Mouse (Mus musculus) kidney, adult 11 months (tissue): ENCODE data around the gene Reg2.
"Not testable (repeated sequence)": the region's sequence is repeated elsewhere in the genome, so short reads cannot be mapped to it uniquely, and the experiment has no call there.

Experiments used
- DNase-seq: peaks from one replicate; pipeline ENCODE4 v3.0.0; 2022

Gene Reg2

DNA sequence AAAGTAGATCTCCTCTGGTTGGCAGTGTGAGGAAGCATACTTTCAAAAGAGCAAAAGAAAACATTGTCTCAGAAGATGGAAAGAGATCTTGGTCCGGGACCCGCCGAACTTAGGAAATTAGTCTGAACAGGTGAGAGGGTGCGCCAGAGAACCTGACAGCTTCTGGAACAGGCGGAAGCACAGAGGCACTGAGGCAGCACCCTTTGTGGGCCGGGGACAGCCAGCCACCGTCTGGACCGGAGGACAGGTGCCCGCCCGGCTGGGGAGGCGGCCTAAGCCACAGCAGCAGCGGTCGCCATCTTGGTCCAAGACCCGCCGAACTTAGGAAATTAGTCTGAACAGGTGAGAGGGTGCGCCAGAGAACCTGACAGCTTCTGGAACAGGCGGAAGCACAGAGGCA is at the start of gene Reg2:
Reg2 (plus strand) TSS at position 301 of the 400 bp plus-strand sequence.
- DNase-seq = not testable (repeated sequence)

DNA sequence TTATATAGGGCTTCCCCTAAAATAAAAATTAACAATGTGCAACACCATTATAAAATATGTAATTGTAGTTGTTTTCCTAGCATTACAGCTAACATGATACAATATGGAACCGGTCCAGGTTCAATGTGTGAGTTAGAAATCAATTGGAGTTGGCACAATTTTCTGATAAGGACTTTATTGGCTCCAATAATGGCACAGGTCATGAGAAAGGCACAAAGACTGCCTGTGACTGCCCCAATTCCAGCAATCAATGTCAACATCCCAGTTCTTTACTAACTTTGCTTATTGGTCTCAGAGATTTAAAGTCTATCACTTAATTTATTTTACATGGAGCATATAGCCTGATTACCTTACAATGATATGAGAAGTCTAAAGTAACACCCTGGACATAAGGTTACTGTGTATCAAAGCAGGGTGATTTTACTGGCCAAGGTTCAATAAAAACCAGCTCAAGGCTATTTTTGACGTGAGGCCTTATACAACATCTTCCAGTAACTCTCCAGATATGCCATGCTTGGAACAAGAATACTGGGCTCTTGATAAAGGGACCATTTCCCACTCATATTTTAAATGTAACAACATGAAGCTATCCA is 33.4 kb upstream of the Reg2 start:
- no peak for DNase-seq

DNA sequence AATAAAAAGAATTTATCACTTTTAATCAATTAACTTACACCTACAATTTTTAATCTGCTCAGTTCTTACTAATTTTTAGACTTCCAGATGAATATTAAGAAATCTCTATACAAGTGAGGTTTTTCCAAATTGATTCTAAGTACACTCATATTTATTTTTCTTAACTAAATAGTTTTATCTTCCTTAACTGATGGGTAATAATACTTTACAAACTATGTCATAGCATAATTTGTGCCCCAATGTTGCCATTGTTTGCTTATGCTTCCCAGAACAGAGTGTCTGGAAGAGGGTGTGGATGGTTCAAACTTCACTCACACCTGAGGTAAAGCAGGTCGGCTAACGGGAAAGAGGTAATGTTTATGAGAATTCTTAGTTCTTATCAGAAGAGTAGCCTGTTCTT is 25.1 kb upstream of the Reg2 start, which contains the start of gene Reg3b:
Reg3b (plus strand) TSS at position 301 of the 400 bp plus-strand sequence.
- DNase-seq = no peak

DNA sequence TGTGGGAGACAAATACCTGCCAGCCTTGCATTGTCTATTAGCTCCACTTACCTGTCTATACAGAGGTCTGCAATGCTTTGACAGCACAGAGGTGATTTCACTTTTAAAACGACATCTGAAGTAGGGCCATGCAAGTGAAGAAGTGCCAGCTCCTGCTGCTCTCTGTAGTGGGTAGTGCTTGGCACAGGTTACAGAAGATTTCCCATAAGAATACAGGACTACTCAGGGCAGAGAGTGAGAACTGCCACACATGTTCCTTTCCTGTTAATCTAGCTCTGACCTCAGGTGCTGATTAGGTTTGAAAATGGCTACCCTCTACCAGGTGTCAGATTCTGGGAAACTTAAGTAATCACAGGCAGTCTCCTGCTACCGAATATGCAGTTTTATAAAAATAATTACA is 16.7 kb upstream of the Reg2 start, which contains the start of gene Reg3d:
Reg3d (minus strand) TSS at position 101 of the 400 bp plus-strand sequence.
- no peak for DNase-seq

DNA sequence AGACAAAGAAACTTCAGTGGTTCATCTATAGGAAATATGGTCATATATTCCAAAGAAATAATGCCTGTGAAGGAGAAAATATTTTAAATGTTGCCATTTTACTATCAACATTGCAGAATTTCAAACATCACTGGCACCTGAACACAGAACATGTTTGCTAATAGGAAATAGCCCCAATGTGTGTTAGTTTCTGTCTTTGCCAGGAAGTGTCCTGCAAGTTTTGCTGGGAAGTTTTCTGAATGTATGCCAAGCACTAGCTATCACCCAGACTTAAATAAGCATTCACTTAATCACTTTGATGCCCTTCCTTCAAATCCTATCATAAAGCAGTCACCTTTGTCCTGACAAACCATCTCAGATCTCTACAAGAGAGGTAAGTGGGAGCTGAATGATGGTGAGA is 15.0 kb upstream of the Reg2 start, which contains the start of gene Reg3a:
Reg3a (plus strand) TSS at position 301 of the 400 bp plus-strand sequence.
- DNase-seq = no peak

DNA sequence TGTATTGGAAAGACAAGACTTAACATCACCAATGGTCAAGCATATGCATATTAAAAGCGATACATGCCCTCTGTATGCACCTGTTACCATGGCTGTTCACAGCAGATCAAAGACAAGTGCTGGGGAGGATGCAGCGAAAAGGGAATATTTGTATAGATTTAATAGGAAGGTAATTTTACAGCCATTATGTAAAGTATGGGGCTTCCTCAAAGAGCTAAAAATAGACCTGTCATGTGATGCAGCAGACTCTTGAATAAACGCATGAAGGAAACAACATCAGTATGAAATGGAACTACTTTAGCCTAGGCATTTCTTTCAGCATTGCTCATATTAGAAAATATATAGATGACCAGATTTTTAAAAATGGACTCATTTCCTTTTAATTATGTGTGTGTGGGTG is 9.8 kb upstream of the Reg2 start:
- no peak for DNase-seq

DNA sequence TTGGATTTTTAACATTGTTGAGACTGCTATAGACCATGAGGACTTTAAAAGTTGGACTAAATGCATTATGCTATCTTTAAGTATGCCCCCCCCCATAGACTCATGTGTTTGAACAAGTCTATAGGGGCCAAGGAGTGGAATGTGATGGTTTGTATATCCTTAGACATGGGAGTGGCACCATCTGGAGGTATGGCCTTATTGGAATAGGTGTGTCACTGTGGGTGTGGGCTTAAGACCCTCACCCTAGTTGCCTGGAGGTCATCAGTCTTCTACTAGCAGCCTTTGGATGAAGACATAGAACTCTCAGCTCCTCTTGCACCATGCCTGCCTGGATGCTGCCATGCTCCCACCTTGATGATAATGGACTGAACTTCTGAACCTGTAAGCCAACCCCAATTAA is 27.0 kb downstream of the Reg2 start, which contains the start of gene Reg1:
Reg1 (plus strand) TSS at position 301 of the 400 bp plus-strand sequence.
- not testable (repeated sequence) for DNase-seq

DNA sequence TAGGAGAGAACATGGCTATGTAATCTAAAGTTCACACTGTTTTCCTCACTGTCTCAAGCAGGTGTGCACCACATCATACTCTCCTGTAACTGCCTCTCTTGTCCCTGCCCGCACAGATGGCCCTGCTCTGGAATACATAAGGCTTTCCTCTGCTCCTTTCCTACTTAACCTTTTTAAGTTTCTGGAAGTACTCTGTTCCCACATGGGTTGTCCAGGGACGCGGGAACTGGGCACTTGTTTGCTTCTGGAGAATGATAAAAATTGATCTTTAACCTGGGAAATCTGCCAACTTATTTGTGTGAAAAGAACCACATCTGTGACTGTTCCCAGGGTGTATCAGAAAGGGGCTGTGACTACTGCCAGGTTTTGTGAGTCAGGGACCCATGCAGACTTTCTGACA is 30.1 kb downstream of the Reg2 start:
- DNase-seq = no peak

DNA sequence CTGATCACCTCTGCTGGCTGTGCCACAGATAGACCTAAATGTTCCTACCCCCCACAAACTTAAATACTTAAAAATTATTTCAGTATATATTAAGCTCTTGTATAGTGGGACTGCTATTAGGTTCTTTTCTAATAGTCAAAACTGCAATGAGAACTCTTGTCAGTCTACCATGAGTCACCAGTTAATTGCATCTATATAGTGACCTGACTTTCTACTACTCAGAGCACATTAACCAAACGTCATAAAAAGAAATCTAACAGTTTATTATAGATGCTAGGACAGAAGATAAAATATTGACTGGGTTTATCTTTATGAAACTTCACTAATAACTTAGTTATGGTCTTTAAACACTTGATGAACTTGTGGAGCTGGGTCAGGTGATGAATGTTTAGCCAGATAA is 51.8 kb downstream of the Reg2 start:
- DNase-seq = no peak

DNA sequence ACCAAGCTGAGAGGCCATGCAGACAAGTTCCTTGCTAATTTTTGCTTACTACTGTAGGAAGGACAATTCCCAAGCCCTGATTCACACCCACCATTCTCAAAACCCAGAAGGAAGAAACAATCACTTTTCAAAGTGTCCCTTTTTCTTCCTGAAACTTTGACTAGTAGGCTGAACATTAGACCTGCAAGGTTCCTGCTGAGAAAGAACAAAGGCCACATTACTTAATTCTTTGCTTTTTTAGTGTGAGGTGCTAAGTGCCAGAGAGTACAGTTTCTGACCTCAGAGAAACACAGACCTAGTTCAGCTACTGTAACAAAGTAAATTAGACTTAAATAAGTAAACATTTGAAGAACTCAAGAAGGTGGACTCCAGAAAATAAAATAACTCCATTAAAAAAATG is 53.0 kb downstream of the Reg2 start:
- DNase-seq = no peak

DNA sequence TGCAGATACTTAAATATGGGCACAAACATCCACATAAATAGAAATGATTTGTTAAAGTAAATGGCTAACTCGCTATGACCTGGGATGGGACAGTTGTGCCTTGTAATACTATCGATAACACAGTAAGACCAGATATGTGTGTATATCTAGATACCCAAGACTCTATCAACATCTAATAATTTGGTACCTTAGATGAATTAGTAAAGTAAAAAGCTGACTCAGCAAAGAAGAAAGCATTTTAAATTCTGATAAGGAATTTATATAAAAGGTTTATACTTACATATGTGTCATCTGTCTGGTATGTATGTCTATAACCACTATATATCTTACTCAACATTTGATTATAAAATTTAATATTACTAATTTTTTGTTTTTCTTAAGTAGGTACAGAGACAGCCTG is 57.4 kb downstream of the Reg2 start:
- no peak for DNase-seq
